Mouse (Mus musculus): ENCODE measurements around the gene Gm5901. TPM values are rescaled to one million over a fixed set of nuclear protein-coding genes. Genes with fewer than 3 reads are reported as not detected.

The Gm5901 gene
- polyA plus RNA-seq, 1 experiment: 0.08 TPM

DNA sequence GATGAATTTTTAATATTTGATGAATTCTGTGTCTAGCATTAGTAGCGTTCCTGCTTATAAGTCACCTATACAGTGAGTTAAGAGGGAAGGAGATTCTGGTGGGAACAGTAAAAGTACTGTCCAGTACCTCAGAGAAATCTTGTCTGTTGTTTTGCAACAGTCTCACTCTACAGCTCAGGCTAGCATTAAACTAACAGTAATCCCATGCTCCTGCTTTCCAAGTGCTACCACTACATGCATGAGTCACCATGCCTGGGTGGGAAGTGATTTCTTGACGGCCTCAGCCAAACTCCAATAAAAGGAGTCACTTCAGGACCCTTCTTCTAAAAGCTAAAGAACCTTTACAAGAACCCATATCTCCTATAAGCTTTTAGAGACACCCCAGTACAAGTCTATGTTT lies 13.1 kb upstream of the Gm5901 start:
- H3K4me3 ChIP-seq (ENCODE audit: control insufficient read depth, insufficient read depth, low read length): no peak overlapping the region
- no peak for TF ChIP-seq CTCF (IDR thresholded peaks at IDR 0.05; ENCODE audit: borderline replicate concordance, control insufficient read depth, extremely low read depth, insufficient read depth, low read length, poor library complexity)
- no peak for TF ChIP-seq POLR2A (IDR thresholded peaks at IDR 0.05; ENCODE audit: control insufficient read depth, extremely low read depth, insufficient read depth, low read length, poor library complexity)
- 91% methylated on average over 2 of the region's 2 CpGs for WGBS
- H3K36me3 ChIP-seq (ENCODE audit: control insufficient read depth, insufficient read depth, low read length): no peaks in the 10 kb centered on the region
- H3K4me1 ChIP-seq (replicated peaks; ENCODE audit: control insufficient read depth, insufficient read depth, low read length): no peaks in the 10 kb centered on the region
- DNase-seq: no peak
- no peak overlapping the region for H3K27ac ChIP-seq (ENCODE audit: control insufficient read depth, insufficient read depth, low read length)
- no peaks in the 10 kb centered on the region for H3K27me3 ChIP-seq (ENCODE audit: control insufficient read depth, insufficient read depth, low read length)

DNA sequence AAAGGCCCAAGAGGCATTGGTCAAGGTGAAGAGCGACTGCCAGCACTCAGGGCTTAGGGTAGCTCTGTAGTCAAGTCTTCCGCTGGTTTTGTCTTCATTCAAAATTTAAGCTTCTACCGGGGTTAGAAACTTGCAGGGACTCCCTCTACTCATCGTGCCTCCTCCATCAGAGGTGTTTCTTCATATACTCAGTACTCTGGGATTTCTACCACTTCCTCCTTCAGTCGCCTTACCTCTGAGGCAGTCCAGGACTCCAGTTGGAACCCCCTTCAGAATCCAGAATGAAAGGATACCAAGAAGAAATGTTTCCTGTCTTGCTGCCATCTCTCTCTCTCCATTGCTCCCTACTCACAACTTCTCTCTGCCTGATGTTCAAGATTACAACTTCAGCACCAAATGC lies 7.6 kb upstream of the Gm5901 start:
- no peaks in the 10 kb centered on the region for H3K36me3 ChIP-seq (ENCODE audit: control insufficient read depth, insufficient read depth, low read length)
- H3K4me1 ChIP-seq (replicated peaks; ENCODE audit: control insufficient read depth, insufficient read depth, low read length): no peaks in the 10 kb centered on the region
- no peak for DNase-seq
- no peak for TF ChIP-seq CTCF (IDR thresholded peaks at IDR 0.05; ENCODE audit: borderline replicate concordance, control insufficient read depth, extremely low read depth, insufficient read depth, low read length, poor library complexity)
- no peak for TF ChIP-seq POLR2A (IDR thresholded peaks at IDR 0.05; ENCODE audit: control insufficient read depth, extremely low read depth, insufficient read depth, low read length, poor library complexity)
- no peaks in the 10 kb centered on the region for H3K27me3 ChIP-seq (ENCODE audit: control insufficient read depth, insufficient read depth, low read length)
- H3K27ac ChIP-seq (ENCODE audit: control insufficient read depth, insufficient read depth, low read length): no peak overlapping the region
- WGBS: 85% methylated on average over 5 of the region's 5 CpGs
- H3K4me3 ChIP-seq (ENCODE audit: control insufficient read depth, insufficient read depth, low read length): no peak overlapping the region

DNA sequence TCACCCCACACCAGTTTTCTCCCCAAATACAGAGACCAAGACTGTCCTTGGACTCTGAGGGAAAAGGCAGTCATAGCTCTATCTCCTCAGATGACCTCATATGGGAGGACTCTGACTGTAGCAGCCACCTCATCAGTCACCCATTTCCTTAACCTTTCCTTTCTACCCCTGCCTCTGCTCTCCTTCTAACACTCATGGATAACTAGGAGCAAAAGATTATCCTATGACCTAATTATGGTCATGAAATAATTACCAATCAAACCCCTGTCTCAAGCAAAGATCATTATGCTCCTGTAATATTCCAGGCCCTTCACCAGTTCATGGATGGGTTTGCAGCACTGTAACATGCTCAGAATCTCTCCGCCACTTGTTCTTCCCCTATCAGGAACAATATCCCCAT lies 6.9 kb upstream of the Gm5901 start, which contains the start of gene Olfr692:
TSS of gene Olfr692 (plus strand) at position 301 of the 400 bp plus-strand sequence.
- H3K4me1 ChIP-seq (replicated peaks; ENCODE audit: control insufficient read depth, insufficient read depth, low read length): no peaks in the 10 kb centered on the region
- H3K27ac ChIP-seq (ENCODE audit: control insufficient read depth, insufficient read depth, low read length): no peak within 1 kb of the TSS
- DNase-seq: no peak
- TF ChIP-seq CTCF (IDR thresholded peaks at IDR 0.05; ENCODE audit: borderline replicate concordance, control insufficient read depth, extremely low read depth, insufficient read depth, low read length, poor library complexity): no peak
- no peak for TF ChIP-seq POLR2A (IDR thresholded peaks at IDR 0.05; ENCODE audit: control insufficient read depth, extremely low read depth, insufficient read depth, low read length, poor library complexity)
- 97% methylated on average over 1 of the region's 1 CpGs for WGBS
- no peak within 1 kb of the TSS for H3K4me3 ChIP-seq (ENCODE audit: control insufficient read depth, insufficient read depth, low read length)
- H3K36me3 ChIP-seq (ENCODE audit: control insufficient read depth, insufficient read depth, low read length): no peaks in the 10 kb centered on the region
- H3K27me3 ChIP-seq (ENCODE audit: control insufficient read depth, insufficient read depth, low read length): no peaks in the 10 kb centered on the region

DNA sequence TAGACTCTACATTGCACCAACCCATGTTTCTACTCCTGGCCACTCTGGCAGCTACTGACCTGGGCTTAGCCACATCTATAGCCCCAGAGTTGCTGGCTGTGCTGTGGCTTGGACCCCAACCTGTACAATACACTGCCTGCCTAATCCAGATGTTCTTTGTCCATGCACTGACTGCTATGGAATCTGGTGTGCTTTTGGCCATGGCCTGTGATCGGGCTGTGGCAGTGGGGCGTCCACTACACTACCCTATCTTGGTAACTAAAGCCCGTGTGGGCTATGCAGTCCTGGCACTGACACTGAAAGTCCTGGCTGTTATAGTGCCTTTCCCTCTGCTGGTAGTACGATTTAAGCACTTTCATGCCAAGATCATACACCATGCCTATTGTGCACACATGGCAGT lies 6.3 kb upstream of the Gm5901 start:
- WGBS: 97% methylated on average over 4 of the region's 4 CpGs
- Histone ChIP-seq H3K4me1 (replicated peaks; ENCODE audit: control insufficient read depth, insufficient read depth, low read length) (no peaks in the 10 kb centered on the region), H3K27me3 (ENCODE audit: control insufficient read depth, insufficient read depth, low read length) (no peaks in the 10 kb centered on the region), H3K4me3 (ENCODE audit: control insufficient read depth, insufficient read depth, low read length) (no peak overlapping the region), H3K27ac (ENCODE audit: control insufficient read depth, insufficient read depth, low read length) (no peak overlapping the region), H3K36me3 (ENCODE audit: control insufficient read depth, insufficient read depth, low read length) (no peaks in the 10 kb centered on the region)
- TF ChIP-seq POLR2A (IDR thresholded peaks at IDR 0.05; ENCODE audit: control insufficient read depth, extremely low read depth, insufficient read depth, low read length, poor library complexity) (no peak), CTCF (IDR thresholded peaks at IDR 0.05; ENCODE audit: borderline replicate concordance, control insufficient read depth, extremely low read depth, insufficient read depth, low read length, poor library complexity) (no peak)
- DNase-seq: no peak

DNA sequence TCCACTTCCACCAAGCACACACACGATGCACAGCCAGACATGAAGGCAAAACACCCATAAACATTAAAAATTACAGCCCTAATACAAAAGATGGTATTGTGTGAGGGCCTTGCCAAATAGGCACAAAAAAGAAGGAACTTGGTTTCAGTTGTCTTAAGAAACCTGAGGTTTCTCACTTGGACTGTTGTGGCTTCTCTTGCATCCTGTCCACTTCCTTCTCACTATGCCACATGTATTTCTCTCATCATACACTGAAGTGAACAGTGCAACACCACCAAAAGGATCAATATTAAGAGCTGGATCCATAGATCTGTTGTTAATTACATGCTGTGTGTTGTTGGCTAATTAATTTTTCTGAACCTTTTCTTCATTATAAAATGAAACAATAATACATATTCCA lies 1.9 kb upstream of the Gm5901 start:
- H3K27ac ChIP-seq (ENCODE audit: control insufficient read depth, insufficient read depth, low read length): no peak overlapping the region
- 11% methylated on average over 1 of the region's 1 CpGs for WGBS

DNA sequence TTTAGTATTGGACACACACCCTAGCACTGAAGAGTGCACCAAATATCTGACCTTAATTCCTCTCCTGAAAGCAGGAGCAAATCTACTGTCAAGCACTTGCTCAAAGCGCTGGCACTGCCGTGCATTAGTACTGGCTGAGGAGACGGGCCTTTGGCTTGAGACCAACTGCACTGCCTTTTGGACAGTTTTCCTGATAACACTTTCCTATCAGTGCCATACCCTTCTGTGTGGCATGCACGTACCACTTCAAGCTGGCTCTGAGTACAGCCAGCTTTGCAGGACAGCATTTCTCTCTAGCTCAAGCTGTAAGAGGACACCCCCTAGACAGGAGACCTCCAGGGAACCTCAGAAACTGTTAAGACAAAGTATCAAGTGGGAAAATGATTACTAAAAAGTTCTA lies 1.3 kb upstream of the Gm5901 start:
- 74% methylated on average over 4 of the region's 4 CpGs for WGBS
- TF ChIP-seq POLR2A (IDR thresholded peaks at IDR 0.05; ENCODE audit: control insufficient read depth, extremely low read depth, insufficient read depth, low read length, poor library complexity): no peak
- TF ChIP-seq CTCF (IDR thresholded peaks at IDR 0.05; ENCODE audit: borderline replicate concordance, control insufficient read depth, extremely low read depth, insufficient read depth, low read length, poor library complexity): no peak
- H3K27me3 ChIP-seq (ENCODE audit: control insufficient read depth, insufficient read depth, low read length): no peaks in the 10 kb centered on the region
- no peaks in the 10 kb centered on the region for H3K4me1 ChIP-seq (replicated peaks; ENCODE audit: control insufficient read depth, insufficient read depth, low read length)
- no peak for DNase-seq
- H3K27ac ChIP-seq (ENCODE audit: control insufficient read depth, insufficient read depth, low read length): no peak overlapping the region
- H3K36me3 ChIP-seq (ENCODE audit: control insufficient read depth, insufficient read depth, low read length): peaks cover 4% of the 10 kb centered on the region; the same call in 1 of the 2 replicates
- H3K4me3 ChIP-seq (ENCODE audit: control insufficient read depth, insufficient read depth, low read length): no peak overlapping the region

More for the DNA sequence above, 1.9 kb upstream of the Gm5901 start:
- H3K4me3 ChIP-seq (ENCODE audit: control insufficient read depth, insufficient read depth, low read length): no peak overlapping the region
- no peaks in the 10 kb centered on the region for H3K4me1 ChIP-seq (replicated peaks; ENCODE audit: control insufficient read depth, insufficient read depth, low read length)
- DNase-seq: no peak
- TF ChIP-seq POLR2A (IDR thresholded peaks at IDR 0.05; ENCODE audit: control insufficient read depth, extremely low read depth, insufficient read depth, low read length, poor library complexity) (no peak), CTCF (IDR thresholded peaks at IDR 0.05; ENCODE audit: borderline replicate concordance, control insufficient read depth, extremely low read depth, insufficient read depth, low read length, poor library complexity) (no peak)
- H3K27me3 ChIP-seq (ENCODE audit: control insufficient read depth, insufficient read depth, low read length): no peaks in the 10 kb centered on the region
- no peaks in the 10 kb centered on the region for H3K36me3 ChIP-seq (ENCODE audit: control insufficient read depth, insufficient read depth, low read length)

DNA sequence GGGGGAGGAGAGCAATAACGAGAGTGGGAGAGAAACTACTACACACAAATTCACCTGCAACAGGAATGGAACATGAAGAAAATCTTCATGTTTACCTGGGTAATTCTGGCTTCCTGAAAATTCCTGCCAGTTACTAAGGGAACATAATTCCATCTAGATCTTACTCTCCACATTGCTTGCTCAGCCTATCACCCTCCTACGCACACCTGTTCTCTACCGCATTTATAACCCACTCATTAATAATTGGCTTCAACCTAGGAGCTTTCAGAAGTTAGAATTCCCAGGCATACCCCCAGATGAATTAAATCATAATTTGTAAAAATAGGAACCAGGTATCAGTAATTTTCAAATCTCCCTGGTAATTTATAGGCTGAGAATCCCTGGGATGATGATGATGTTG lies 862 bp upstream of the Gm5901 start:
- H3K27ac ChIP-seq (ENCODE audit: control insufficient read depth, insufficient read depth, low read length): no peak overlapping the region
- WGBS: 94% methylated on average over 3 of the region's 3 CpGs
- no peak overlapping the region for H3K4me3 ChIP-seq (ENCODE audit: control insufficient read depth, insufficient read depth, low read length)
- no peaks in the 10 kb centered on the region for H3K4me1 ChIP-seq (replicated peaks; ENCODE audit: control insufficient read depth, insufficient read depth, low read length)
- H3K36me3 ChIP-seq (ENCODE audit: control insufficient read depth, insufficient read depth, low read length): peaks cover 5% of the 10 kb centered on the region; the same call in 1 of the 2 replicates
- DNase-seq: no peak
- H3K27me3 ChIP-seq (ENCODE audit: control insufficient read depth, insufficient read depth, low read length): no peaks in the 10 kb centered on the region
- TF ChIP-seq POLR2A (IDR thresholded peaks at IDR 0.05; ENCODE audit: control insufficient read depth, extremely low read depth, insufficient read depth, low read length, poor library complexity) (no peak), CTCF (IDR thresholded peaks at IDR 0.05; ENCODE audit: borderline replicate concordance, control insufficient read depth, extremely low read depth, insufficient read depth, low read length, poor library complexity) (no peak)

Data from thymus, adult 2 months (tissue).